Mouse (Mus musculus) neural tube, embryonic 13.5 days (tissue): Measurements from ENCODE around the gene Tomt. TPM values are rescaled to one million over a fixed set of nuclear protein-coding genes. Genes with fewer than 3 reads are reported as not detected.
"Not testable (repeated sequence)": the region's sequence is repeated elsewhere in the genome, so short reads cannot be mapped to it uniquely, and the experiment has no call there.

Source experiments
- ATAC-seq: fragments of 200-750 bp; cut with Nextera tagmentation; 2 replicates; pipeline ENCODE4 v1.8.0; 2017; ENCODE audit warnings: low read depth, mild to moderate bottlenecking, moderate TSS enrichment, moderate library complexity
- H3K27ac ChIP-seq: fragments of 300-500 bp; sonication (generic); replicated peaks from 2 replicates; pipeline ENCODE4 v1.5.1; 2015; ENCODE audit warnings: moderate library complexity, mild to moderate bottlenecking, inconsistent platforms
- H3K27me3 ChIP-seq: fragments of 300-500 bp; sonication (generic); 2 replicates; pipeline ENCODE4 v1.6.1; 2015; ENCODE audit warnings: mild to moderate bottlenecking, inconsistent platforms
- H3K36me3 ChIP-seq: fragments of 300-500 bp; sonication (generic); 2 replicates; pipeline ENCODE4 v1.6.1; 2015; ENCODE audit warnings: mild to moderate bottlenecking, inconsistent platforms
- H3K4me1 ChIP-seq: fragments of 300-500 bp; sonication (generic); replicated peaks from 2 replicates; pipeline ENCODE4 v1.6.1; 2015; ENCODE audit warnings: inconsistent platforms
- H3K4me2 ChIP-seq: fragments of 300-500 bp; sonication (generic); 2 replicates; pipeline ENCODE4 v1.6.1; 2015; ENCODE audit warnings: inconsistent platforms, mild to moderate bottlenecking, moderate library complexity
- H3K4me3 ChIP-seq: fragments of 300-500 bp; sonication (generic); 2 replicates; pipeline ENCODE4 v1.5.1; 2015; ENCODE audit warnings: mild to moderate bottlenecking, inconsistent platforms
- H3K9ac ChIP-seq: fragments of 300-500 bp; sonication (generic); 2 replicates; pipeline ENCODE4 v1.6.1; 2015; ENCODE audit warnings: moderate library complexity, mild to moderate bottlenecking, inconsistent platforms
- H3K9me3 ChIP-seq: fragments of 300-500 bp; sonication (generic); 2 replicates; pipeline ENCODE4 v1.6.1; 2016; ENCODE audit warnings: inconsistent platforms
- WGBS: fragments of 180-500 bp; shearing (Covaris S2); methylation state at CpG from one replicate; pipeline ENCODE4 v1.1.7; 2015; 5-methylcytosine and 5-hydroxymethylcytosine counted together
- polyA plus RNA-seq: library from polyadenylated mRNA; unstranded; fragments of >200 nt; fragmentation: Nextera tagmentation; extraction: Ambion mirVana; gene quantifications from 2 replicates; pipeline ENCODE4 v1.2.1, GENCODE M21; 2015

Tomt gene
- polyA plus RNA-seq: 0.25 and 0.54 TPM in 2 replicates

- no peaks in the 10 kb centered on the region for H3K9me3 ChIP-seq
- peaks cover 36% of the 10 kb centered on the region for H3K36me3 ChIP-seq
- H3K4me1 ChIP-seq: peaks cover 33% of the 10 kb centered on the region
- peak within 1 kb of the TSS; percentile 75 for H3K4me2 ChIP-seq
- H3K4me3 ChIP-seq: peak within 1 kb of the TSS; percentile 85
- peak within 1 kb of the TSS; percentile 91 for H3K9ac ChIP-seq
- peak within 1 kb of the TSS; percentile 97 for H3K27ac ChIP-seq
- no peaks in the 10 kb centered on the region for H3K27me3 ChIP-seq
- no peak for ATAC-seq
- 16% methylated on average over 11 of the region's 11 CpGs for WGBS
These were observed at the start of gene Tomt for GRCm38 (mm10) chr7:101906287-101906681. Tomt (minus strand) TSS chr7:101906359.

- H3K4me1 ChIP-seq: peaks cover 14% of the 10 kb centered on the region
- H3K4me2 ChIP-seq: no peak overlapping the region
- no peaks in the 10 kb centered on the region for H3K27me3 ChIP-seq
- no peak overlapping the region for H3K9ac ChIP-seq
- no peaks in the 10 kb centered on the region for H3K9me3 ChIP-seq
- H3K36me3 ChIP-seq: no peaks in the 10 kb centered on the region
- no peak overlapping the region for H3K27ac ChIP-seq
- WGBS: 55% methylated on average over 4 of the region's 4 CpGs
- H3K4me3 ChIP-seq: no peak overlapping the region
- ATAC-seq: no peak
These were observed 49.7 kb upstream of the Tomt start for GRCm38 (mm10) chr7:101955862-101956261.

- no peak overlapping the region for H3K9ac ChIP-seq
- H3K36me3 ChIP-seq: no peaks in the 10 kb centered on the region
- H3K27ac ChIP-seq: no peak overlapping the region
- H3K4me1 ChIP-seq: peaks cover 12% of the 10 kb centered on the region
- no peak for ATAC-seq
- WGBS: 93% methylated on average over 2 of the region's 2 CpGs
- H3K4me3 ChIP-seq: no peak overlapping the region
- H3K4me2 ChIP-seq: no peak overlapping the region
- no peaks in the 10 kb centered on the region for H3K27me3 ChIP-seq
- H3K9me3 ChIP-seq: no peaks in the 10 kb centered on the region
These were observed 49.1 kb upstream of the Tomt start for GRCm38 (mm10) chr7:101955276-101955675.

- no peaks in the 10 kb centered on the region for H3K27me3 ChIP-seq
- peaks cover 3% of the 10 kb centered on the region for H3K4me1 ChIP-seq
- no peaks in the 10 kb centered on the region for H3K36me3 ChIP-seq
- no peak overlapping the region for H3K4me2 ChIP-seq
- WGBS: 87% methylated on average over 2 of the region's 2 CpGs
- no peak overlapping the region for H3K4me3 ChIP-seq
- no peaks in the 10 kb centered on the region for H3K9me3 ChIP-seq
- ATAC-seq: no peak
- no peak overlapping the region for H3K27ac ChIP-seq
- H3K9ac ChIP-seq: no peak overlapping the region
These were observed 48.0 kb upstream of the Tomt start for GRCm38 (mm10) chr7:101954163-101954562.

- H3K27me3 ChIP-seq: no peaks in the 10 kb centered on the region
- no peaks in the 10 kb centered on the region for H3K9me3 ChIP-seq
- peaks cover 3% of the 10 kb centered on the region for H3K4me1 ChIP-seq
- no peak for ATAC-seq
- no peak overlapping the region for H3K9ac ChIP-seq
- H3K36me3 ChIP-seq: no peaks in the 10 kb centered on the region
- 75% methylated on average over 2 of the region's 2 CpGs for WGBS
- H3K4me3 ChIP-seq: no peak overlapping the region
- no peak overlapping the region for H3K27ac ChIP-seq
- H3K4me2 ChIP-seq: no peak overlapping the region
These were observed 45.9 kb upstream of the Tomt start for GRCm38 (mm10) chr7:101952098-101952497.

- no peaks in the 10 kb centered on the region for H3K9me3 ChIP-seq
- H3K36me3 ChIP-seq: no peaks in the 10 kb centered on the region
- 100% methylated on average over 1 of the region's 1 CpGs for WGBS
- no peak overlapping the region for H3K4me3 ChIP-seq
- H3K27me3 ChIP-seq: no peaks in the 10 kb centered on the region
- no peak overlapping the region for H3K9ac ChIP-seq
- no peak overlapping the region for H3K4me2 ChIP-seq
- peaks cover 3% of the 10 kb centered on the region for H3K4me1 ChIP-seq
- no peak overlapping the region for H3K27ac ChIP-seq
- ATAC-seq: no peak
These were observed 45.5 kb upstream of the Tomt start for GRCm38 (mm10) chr7:101951648-101952047.

GRCm38 (mm10) chr7:101949008-101949407 is 42.8 kb upstream of the Tomt start:
- H3K4me2 ChIP-seq, H3K9me3 ChIP-seq, H3K27me3 ChIP-seq, H3K4me1 ChIP-seq, ATAC-seq, H3K9ac ChIP-seq, H3K27ac ChIP-seq, H3K36me3 ChIP-seq, H3K4me3 ChIP-seq: not testable (repeated sequence)
- WGBS: 92% methylated on average over 5 of the region's 5 CpGs

GRCm38 (mm10) chr7:101939758-101940157 is 33.6 kb upstream of the Tomt start:
- H3K9me3 ChIP-seq: no peaks in the 10 kb centered on the region
- 0 out of 2 replicates have a peak, but pooled peaks cover 7% of the 10 kb centered on the region for H3K36me3 ChIP-seq
- ATAC-seq: no peak
- no peak overlapping the region for H3K9ac ChIP-seq
- WGBS: 92% methylated on average over 4 of the region's 4 CpGs
- no peak overlapping the region for H3K27ac ChIP-seq
- no peak overlapping the region for H3K4me3 ChIP-seq
- H3K4me2 ChIP-seq: no peak overlapping the region
- H3K4me1 ChIP-seq: peaks cover 15% of the 10 kb centered on the region
- no peaks in the 10 kb centered on the region for H3K27me3 ChIP-seq

GRCm38 (mm10) chr7:101938348-101938747 is 32.2 kb upstream of the Tomt start:
- H3K4me3 ChIP-seq: no peak overlapping the region
- 95% methylated on average over 2 of the region's 2 CpGs for WGBS

GRCm38 (mm10) chr7:101937569-101937968 is 31.4 kb upstream of the Tomt start:
- no peaks in the 10 kb centered on the region for H3K9me3 ChIP-seq
- 0 out of 2 replicates have a peak, but pooled peaks cover 7% of the 10 kb centered on the region for H3K36me3 ChIP-seq
- no peak for ATAC-seq
- 96% methylated on average over 4 of the region's 4 CpGs for WGBS
- no peak overlapping the region for H3K4me2 ChIP-seq
- no peak overlapping the region for H3K27ac ChIP-seq
- H3K4me3 ChIP-seq: no peak overlapping the region
- no peaks in the 10 kb centered on the region for H3K27me3 ChIP-seq
- no peak overlapping the region for H3K9ac ChIP-seq
- peaks cover 28% of the 10 kb centered on the region for H3K4me1 ChIP-seq

More at GRCm38 (mm10) chr7:101938348-101938747, 32.2 kb upstream of the Tomt start:
- Histone ChIP-seq H3K4me1 (peaks cover 20% of the 10 kb centered on the region), H3K27me3 (no peaks in the 10 kb centered on the region), H3K9me3 (no peaks in the 10 kb centered on the region), H3K9ac (no peak overlapping the region), H3K36me3 (0 out of 2 replicates have a peak, but pooled peaks cover 7% of the 10 kb centered on the region), H3K27ac (no peak overlapping the region), H3K4me2 (no peak overlapping the region)
- ATAC-seq: no peak

GRCm38 (mm10) chr7:101936996-101937395 is 30.8 kb upstream of the Tomt start:
- Histone ChIP-seq H3K27ac (no peak overlapping the region), H3K9me3 (no peaks in the 10 kb centered on the region), H3K4me3 (no peak overlapping the region), H3K27me3 (no peaks in the 10 kb centered on the region), H3K4me2 (no peak overlapping the region), H3K4me1 (peaks cover 32% of the 10 kb centered on the region), H3K9ac (no peak overlapping the region), H3K36me3 (0 out of 2 replicates have a peak, but pooled peaks cover 7% of the 10 kb centered on the region)
- 95% methylated on average over 4 of the region's 4 CpGs for WGBS
- no peak for ATAC-seq

GRCm38 (mm10) chr7:101935957-101936356 is 29.8 kb upstream of the Tomt start:
- no peaks in the 10 kb centered on the region for H3K9me3 ChIP-seq
- H3K27ac ChIP-seq: no peak overlapping the region
- no peak overlapping the region for H3K9ac ChIP-seq
- H3K4me1 ChIP-seq: peaks cover 32% of the 10 kb centered on the region
- no peak for ATAC-seq
- H3K4me3 ChIP-seq: no peak overlapping the region
- WGBS: 95% methylated on average over 4 of the region's 4 CpGs
- 0 out of 2 replicates have a peak, but pooled peaks cover 7% of the 10 kb centered on the region for H3K36me3 ChIP-seq
- H3K4me2 ChIP-seq: no peak overlapping the region
- H3K27me3 ChIP-seq: no peaks in the 10 kb centered on the region

GRCm38 (mm10) chr7:101933751-101934240 is 27.6 kb upstream of the Tomt start, which contains the start of the genes Lrrc51 and Numa1:
Lrrc51 (minus strand) TSS chr7:101933895.
Numa1 (plus strand) TSS chr7:101934111.
- peak within 1 kb of the TSS; percentile 75 for H3K4me3 ChIP-seq
- peak within 1 kb of the TSS; percentile 71 for H3K4me2 ChIP-seq
- H3K36me3 ChIP-seq: no peaks in the 10 kb centered on the region
- ATAC-seq: peak; percentile 98
- H3K9me3 ChIP-seq: no peaks in the 10 kb centered on the region
- WGBS: under 1% methylated on average over 38 of the region's 40 CpGs
- peak within 1 kb of the TSS; percentile 81 for H3K9ac ChIP-seq
- H3K4me1 ChIP-seq: peaks cover 32% of the 10 kb centered on the region
- peak within 1 kb of the TSS; percentile 71 for H3K27ac ChIP-seq
- H3K27me3 ChIP-seq: no peaks in the 10 kb centered on the region
